Mouse (Mus musculus): ENCODE measurements around the gene Lhx6. TPM values are rescaled to one million over a fixed set of nuclear protein-coding genes. Genes with fewer than 3 reads are reported as not detected.

Lhx6 gene
- polyA plus RNA-seq, 1 experiment: 1.4 TPM

DNA sequence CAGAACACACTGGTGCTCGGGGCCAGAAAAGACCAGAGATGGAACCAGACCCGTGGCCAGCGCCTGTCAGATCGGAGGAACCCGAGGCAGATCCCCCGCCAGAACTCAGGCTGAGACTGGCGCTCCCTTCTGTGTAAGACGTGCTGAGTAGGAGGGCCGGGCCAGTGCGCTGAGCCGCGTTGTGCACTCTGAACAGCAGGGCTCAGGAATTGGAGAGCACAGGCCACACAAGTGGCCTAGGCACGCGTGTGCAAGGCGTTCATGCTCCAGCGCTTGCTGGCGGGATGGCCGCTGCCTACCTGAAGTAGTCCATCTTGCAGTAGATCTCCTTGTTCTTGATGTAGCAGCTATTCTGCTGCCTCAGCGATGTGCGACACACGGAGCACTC, 2.7 kb downstream of the Lhx6 start:
- TF ChIP-seq CTCF (conservative IDR thresholded peaks at IDR 0.05; ENCODE audit: insufficient read depth, insufficient read length, low read depth, low read length) (no peak), POLR2A (IDR thresholded peaks at IDR 0.05; ENCODE audit: low read depth, low read length) (no peak)
- Histone ChIP-seq H3K27ac (ENCODE audit: insufficient read depth, low read depth, low read length) (no peak overlapping the region), H3K4me1 (ENCODE audit: control insufficient read depth, insufficient read depth, low read length) (peaks cover 3% of the 10 kb centered on the region; the same call in 1 of the 2 replicates), H3K4me3 (ENCODE audit: insufficient read depth, low read depth, low read length) (no peak overlapping the region), H3K36me3 (ENCODE audit: control insufficient read depth, insufficient read depth, low read length) (no peaks in the 10 kb centered on the region), H3K27me3 (replicated peaks; ENCODE audit: control insufficient read depth, insufficient read depth, low read length) (peaks cover 6% of the 10 kb centered on the region)
- 19% methylated on average over 21 of the region's 21 CpGs for WGBS
- DNase-seq: no peak

GRCm38 (mm10) chr2:36101866-36102558, 3.2 kb downstream of the Lhx6 start:
- 23% methylated on average over 28 of the region's 28 CpGs for WGBS
- TF ChIP-seq CTCF (conservative IDR thresholded peaks at IDR 0.05; ENCODE audit: insufficient read depth, insufficient read length, low read depth, low read length) (no peak), POLR2A (IDR thresholded peaks at IDR 0.05; ENCODE audit: low read depth, low read length) (no peak)
- H3K27me3 ChIP-seq (replicated peaks; ENCODE audit: control insufficient read depth, insufficient read depth, low read length): peaks cover 6% of the 10 kb centered on the region

DNA sequence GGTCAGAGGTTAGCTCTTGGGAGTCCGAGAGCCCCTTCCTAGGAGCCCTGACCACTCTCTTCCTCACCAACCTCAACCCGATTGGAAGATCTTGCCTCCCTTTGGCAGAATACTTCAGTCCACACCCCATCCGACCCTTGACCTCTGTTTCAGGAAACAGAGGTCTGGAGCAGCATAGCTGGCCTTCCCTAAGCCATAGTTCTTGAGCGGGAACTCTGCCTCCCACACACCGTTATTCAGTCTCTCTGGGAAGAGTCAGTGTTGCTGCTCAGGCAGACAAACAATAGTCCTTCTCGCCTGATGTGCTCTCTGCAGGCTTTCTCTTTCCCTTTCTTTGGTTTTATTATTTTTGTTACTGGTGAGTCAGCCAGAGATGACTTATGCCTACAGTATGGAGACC, 5.5 kb downstream of the Lhx6 start:
- DNase-seq: peak; percentile 25
- Histone ChIP-seq H3K4me3 (ENCODE audit: insufficient read depth, low read depth, low read length) (no peak overlapping the region), H3K4me1 (ENCODE audit: control insufficient read depth, insufficient read depth, low read length) (peaks cover 3% of the 10 kb centered on the region; the same call in 1 of the 2 replicates), H3K27me3 (replicated peaks; ENCODE audit: control insufficient read depth, insufficient read depth, low read length) (peaks cover 6% of the 10 kb centered on the region), H3K27ac (ENCODE audit: insufficient read depth, low read depth, low read length) (no peak overlapping the region), H3K36me3 (ENCODE audit: control insufficient read depth, insufficient read depth, low read length) (no peaks in the 10 kb centered on the region)
- TF ChIP-seq CTCF (conservative IDR thresholded peaks at IDR 0.05; ENCODE audit: insufficient read depth, insufficient read length, low read depth, low read length) (no peak), POLR2A (IDR thresholded peaks at IDR 0.05; ENCODE audit: low read depth, low read length) (no peak)
- 51% methylated on average over 6 of the region's 6 CpGs for WGBS

More at GRCm38 (mm10) chr2:36101866-36102558, 3.2 kb downstream of the Lhx6 start:
- H3K4me3 ChIP-seq (ENCODE audit: insufficient read depth, low read depth, low read length): no peak overlapping the region
- no peak overlapping the region for H3K27ac ChIP-seq (ENCODE audit: insufficient read depth, low read depth, low read length)
- no peak for DNase-seq
- no peaks in the 10 kb centered on the region for H3K36me3 ChIP-seq (ENCODE audit: control insufficient read depth, insufficient read depth, low read length)
- H3K4me1 ChIP-seq (ENCODE audit: control insufficient read depth, insufficient read depth, low read length): peaks cover 3% of the 10 kb centered on the region; the same call in 1 of the 2 replicates

DNA sequence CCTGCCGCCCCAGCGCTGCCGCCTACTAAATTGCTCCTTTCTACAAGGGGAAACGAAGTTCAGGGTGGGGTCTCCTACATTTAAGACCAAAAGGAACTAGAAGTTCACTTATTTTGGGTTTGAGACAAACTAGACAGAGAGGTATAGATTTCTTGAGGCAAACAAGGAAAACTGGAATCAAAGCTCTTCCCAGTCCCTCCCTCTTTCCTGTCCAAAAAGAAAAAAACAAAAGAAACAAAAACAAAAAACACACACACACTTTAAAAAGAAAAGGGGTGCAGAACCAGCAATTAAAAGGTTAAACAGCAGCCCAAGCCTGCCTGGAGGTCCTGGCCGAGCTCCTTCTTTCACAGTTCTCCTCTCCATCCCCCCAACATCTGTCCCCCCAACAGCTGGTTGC, 7.2 kb downstream of the Lhx6 start:
- no peaks in the 10 kb centered on the region; the same call in 1 of the 2 replicates for H3K4me1 ChIP-seq (ENCODE audit: control insufficient read depth, insufficient read depth, low read length)
- H3K27me3 ChIP-seq (replicated peaks; ENCODE audit: control insufficient read depth, insufficient read depth, low read length): 0 out of 2 replicates have a peak, but pooled peaks cover 2% of the 10 kb centered on the region
- H3K36me3 ChIP-seq (ENCODE audit: control insufficient read depth, insufficient read depth, low read length): no peaks in the 10 kb centered on the region
- WGBS: 37% methylated on average over 5 of the region's 5 CpGs
- no peak for DNase-seq
- TF ChIP-seq POLR2A (IDR thresholded peaks at IDR 0.05; ENCODE audit: low read depth, low read length): no peak
- H3K4me3 ChIP-seq (ENCODE audit: insufficient read depth, low read depth, low read length): no peak overlapping the region
- H3K27ac ChIP-seq (ENCODE audit: insufficient read depth, low read depth, low read length): no peak overlapping the region

- no peak overlapping the region for H3K4me3 ChIP-seq (ENCODE audit: insufficient read depth, low read depth, low read length)
- WGBS: 23% methylated on average over 18 of the region's 18 CpGs
- H3K4me1 ChIP-seq (ENCODE audit: control insufficient read depth, insufficient read depth, low read length): no peaks in the 10 kb centered on the region; the same call in 1 of the 2 replicates
- TF ChIP-seq POLR2A (IDR thresholded peaks at IDR 0.05; ENCODE audit: low read depth, low read length) (no peak), CTCF (conservative IDR thresholded peaks at IDR 0.05; ENCODE audit: insufficient read depth, insufficient read length, low read depth, low read length) (no peak)
- no peak for DNase-seq
- H3K27me3 ChIP-seq (replicated peaks; ENCODE audit: control insufficient read depth, insufficient read depth, low read length): 0 out of 2 replicates have a peak, but pooled peaks cover 2% of the 10 kb centered on the region
- H3K36me3 ChIP-seq (ENCODE audit: control insufficient read depth, insufficient read depth, low read length): no peaks in the 10 kb centered on the region
- no peak overlapping the region for H3K27ac ChIP-seq (ENCODE audit: insufficient read depth, low read depth, low read length)
These were observed 7.9 kb downstream of the Lhx6 start for GRCm38 (mm10) chr2:36097129-36097815.

GRCm38 (mm10) chr2:36093914-36094475, 11.2 kb downstream of the Lhx6 start:
- Histone ChIP-seq H3K36me3 (ENCODE audit: control insufficient read depth, insufficient read depth, low read length) (no peaks in the 10 kb centered on the region), H3K4me3 (ENCODE audit: insufficient read depth, low read depth, low read length) (no peak overlapping the region), H3K27me3 (replicated peaks; ENCODE audit: control insufficient read depth, insufficient read depth, low read length) (peaks cover 2% of the 10 kb centered on the region; the same call in 1 of the 2 replicates), H3K4me1 (ENCODE audit: control insufficient read depth, insufficient read depth, low read length) (no peaks in the 10 kb centered on the region; the same call in 1 of the 2 replicates), H3K27ac (ENCODE audit: insufficient read depth, low read depth, low read length) (no peak overlapping the region)
- WGBS: 20% methylated on average over 31 of the region's 31 CpGs
- no peak for DNase-seq
- no peak for TF ChIP-seq CTCF (conservative IDR thresholded peaks at IDR 0.05; ENCODE audit: insufficient read depth, insufficient read length, low read depth, low read length)
- no peak for TF ChIP-seq POLR2A (IDR thresholded peaks at IDR 0.05; ENCODE audit: low read depth, low read length)

- Histone ChIP-seq H3K36me3 (ENCODE audit: control insufficient read depth, insufficient read depth, low read length) (no peaks in the 10 kb centered on the region), H3K4me3 (ENCODE audit: insufficient read depth, low read depth, low read length) (no peak overlapping the region), H3K27me3 (replicated peaks; ENCODE audit: control insufficient read depth, insufficient read depth, low read length) (peaks cover 2% of the 10 kb centered on the region; the same call in 1 of the 2 replicates), H3K4me1 (ENCODE audit: control insufficient read depth, insufficient read depth, low read length) (no peaks in the 10 kb centered on the region; the same call in 1 of the 2 replicates), H3K27ac (ENCODE audit: insufficient read depth, low read depth, low read length) (no peak overlapping the region)
- no peak for DNase-seq
- 56% methylated on average over 7 of the region's 7 CpGs for WGBS
- no peak for TF ChIP-seq CTCF (conservative IDR thresholded peaks at IDR 0.05; ENCODE audit: insufficient read depth, insufficient read length, low read depth, low read length)
- no peak for TF ChIP-seq POLR2A (IDR thresholded peaks at IDR 0.05; ENCODE audit: low read depth, low read length)
These were observed 11.9 kb downstream of the Lhx6 start for GRCm38 (mm10) chr2:36093301-36093700.

Data from kidney, adult 2 months (tissue).